Mouse (Mus musculus): ENCODE data around the gene D11Wsu47e. TPM values are rescaled to one million over a fixed set of nuclear protein-coding genes. Genes with fewer than 3 reads are reported as not detected.
A peak's percentile ranks its signal among the peaks of the same experiment; 100 is the strongest.

D11Wsu47e gene
- polyA plus RNA-seq, 1 experiment, result 13.6 TPM

- H3K36me3 ChIP-seq (ENCODE audit: control insufficient read depth, insufficient read depth, low read length), result no peaks in the 10 kb centered on the region
- H3K4me1 ChIP-seq (replicated peaks; ENCODE audit: control insufficient read depth, insufficient read depth, low read length), result peaks cover 22% of the 10 kb centered on the region
- TF ChIP-seq CTCF (IDR thresholded peaks at IDR 0.05; ENCODE audit: borderline replicate concordance, control insufficient read depth, extremely low read depth, insufficient read depth, low read length, poor library complexity) (no peak), POLR2A (IDR thresholded peaks at IDR 0.05; ENCODE audit: control insufficient read depth, extremely low read depth, insufficient read depth, low read length, poor library complexity) (no peak)
- WGBS, result 96% methylated on average over 19 of the region's 19 CpGs
- no peak for DNase-seq
- no peak overlapping the region for H3K27ac ChIP-seq (ENCODE audit: control insufficient read depth, insufficient read depth, low read length)
- no peak overlapping the region for H3K4me3 ChIP-seq (ENCODE audit: control insufficient read depth, insufficient read depth, low read length)
- no peaks in the 10 kb centered on the region for H3K27me3 ChIP-seq (ENCODE audit: control insufficient read depth, insufficient read depth, low read length)
Observed at GRCm38 (mm10) chr11:113708629-113709213, 24.5 kb downstream of the D11Wsu47e start.

GRCm38 (mm10) chr11:113709272-113709671 lies 25.1 kb downstream of the D11Wsu47e start:
- Histone ChIP-seq H3K4me1 (replicated peaks; ENCODE audit: control insufficient read depth, insufficient read depth, low read length) (peaks cover 22% of the 10 kb centered on the region), H3K27ac (ENCODE audit: control insufficient read depth, insufficient read depth, low read length) (no peak overlapping the region), H3K27me3 (ENCODE audit: control insufficient read depth, insufficient read depth, low read length) (no peaks in the 10 kb centered on the region), H3K36me3 (ENCODE audit: control insufficient read depth, insufficient read depth, low read length) (no peaks in the 10 kb centered on the region), H3K4me3 (ENCODE audit: control insufficient read depth, insufficient read depth, low read length) (no peak overlapping the region)
- DNase-seq, result no peak
- WGBS, result 81% methylated on average over 15 of the region's 15 CpGs
- no peak for TF ChIP-seq CTCF (IDR thresholded peaks at IDR 0.05; ENCODE audit: borderline replicate concordance, control insufficient read depth, extremely low read depth, insufficient read depth, low read length, poor library complexity)
- no peak for TF ChIP-seq POLR2A (IDR thresholded peaks at IDR 0.05; ENCODE audit: control insufficient read depth, extremely low read depth, insufficient read depth, low read length, poor library complexity)

- TF ChIP-seq POLR2A (IDR thresholded peaks at IDR 0.05; ENCODE audit: control insufficient read depth, extremely low read depth, insufficient read depth, low read length, poor library complexity) (no peak), CTCF (IDR thresholded peaks at IDR 0.05; ENCODE audit: borderline replicate concordance, control insufficient read depth, extremely low read depth, insufficient read depth, low read length, poor library complexity) (no peak)
- 33% methylated on average over 11 of the region's 11 CpGs for WGBS
- peak within 1 kb of the TSS; percentile 65 for H3K27ac ChIP-seq (ENCODE audit: control insufficient read depth, insufficient read depth, low read length)
- H3K36me3 ChIP-seq (ENCODE audit: control insufficient read depth, insufficient read depth, low read length), result no peaks in the 10 kb centered on the region
- peak; percentile 66 for DNase-seq
- no peak within 1 kb of the TSS for H3K4me3 ChIP-seq (ENCODE audit: control insufficient read depth, insufficient read depth, low read length)
- H3K27me3 ChIP-seq (ENCODE audit: control insufficient read depth, insufficient read depth, low read length), result no peaks in the 10 kb centered on the region
- peaks cover 22% of the 10 kb centered on the region for H3K4me1 ChIP-seq (replicated peaks; ENCODE audit: control insufficient read depth, insufficient read depth, low read length)
Observed at GRCm38 (mm10) chr11:113709731-113710256, 25.6 kb downstream of the D11Wsu47e start, which contains the start of gene Cpsf4l. Cpsf4l (minus strand) TSS chr11:113710017.

- Histone ChIP-seq H3K4me3 (ENCODE audit: control insufficient read depth, insufficient read depth, low read length) (no peak overlapping the region), H3K36me3 (ENCODE audit: control insufficient read depth, insufficient read depth, low read length) (no peaks in the 10 kb centered on the region), H3K4me1 (replicated peaks; ENCODE audit: control insufficient read depth, insufficient read depth, low read length) (peaks cover 25% of the 10 kb centered on the region), H3K27me3 (ENCODE audit: control insufficient read depth, insufficient read depth, low read length) (no peaks in the 10 kb centered on the region), H3K27ac (ENCODE audit: control insufficient read depth, insufficient read depth, low read length) (peak overlapping the region; percentile 65)
- DNase-seq, result peak; percentile 28
- TF ChIP-seq POLR2A (IDR thresholded peaks at IDR 0.05; ENCODE audit: control insufficient read depth, extremely low read depth, insufficient read depth, low read length, poor library complexity), result no peak
- 16% methylated on average over 10 of the region's 10 CpGs for WGBS
Observed at GRCm38 (mm10) chr11:113710257-113710777, 26.1 kb downstream of the D11Wsu47e start.

- Histone ChIP-seq H3K27ac (ENCODE audit: control insufficient read depth, insufficient read depth, low read length) (no peak overlapping the region), H3K36me3 (ENCODE audit: control insufficient read depth, insufficient read depth, low read length) (no peaks in the 10 kb centered on the region), H3K4me1 (replicated peaks; ENCODE audit: control insufficient read depth, insufficient read depth, low read length) (peaks cover 30% of the 10 kb centered on the region), H3K4me3 (ENCODE audit: control insufficient read depth, insufficient read depth, low read length) (no peak overlapping the region), H3K27me3 (ENCODE audit: control insufficient read depth, insufficient read depth, low read length) (no peaks in the 10 kb centered on the region)
- DNase-seq, result no peak
- WGBS, result 100% methylated on average over 1 of the region's 1 CpGs
- TF ChIP-seq POLR2A (IDR thresholded peaks at IDR 0.05; ENCODE audit: control insufficient read depth, extremely low read depth, insufficient read depth, low read length, poor library complexity) (no peak), CTCF (IDR thresholded peaks at IDR 0.05; ENCODE audit: borderline replicate concordance, control insufficient read depth, extremely low read depth, insufficient read depth, low read length, poor library complexity) (no peak)
Observed at GRCm38 (mm10) chr11:113711061-113711460, 26.8 kb downstream of the D11Wsu47e start.

GRCm38 (mm10) chr11:113715078-113715674 lies 31.0 kb downstream of the D11Wsu47e start:
- DNase-seq, result peak; percentile 44
- TF ChIP-seq CTCF (IDR thresholded peaks at IDR 0.05; ENCODE audit: borderline replicate concordance, control insufficient read depth, extremely low read depth, insufficient read depth, low read length, poor library complexity) (no peak), POLR2A (IDR thresholded peaks at IDR 0.05; ENCODE audit: control insufficient read depth, extremely low read depth, insufficient read depth, low read length, poor library complexity) (no peak)
- Histone ChIP-seq H3K27me3 (ENCODE audit: control insufficient read depth, insufficient read depth, low read length) (no peaks in the 10 kb centered on the region), H3K4me1 (replicated peaks; ENCODE audit: control insufficient read depth, insufficient read depth, low read length) (peaks cover 20% of the 10 kb centered on the region), H3K36me3 (ENCODE audit: control insufficient read depth, insufficient read depth, low read length) (no peaks in the 10 kb centered on the region), H3K4me3 (ENCODE audit: control insufficient read depth, insufficient read depth, low read length) (no peak overlapping the region), H3K27ac (ENCODE audit: control insufficient read depth, insufficient read depth, low read length) (no peak overlapping the region)
- WGBS, result 87% methylated on average over 7 of the region's 7 CpGs

Data from thymus, adult 2 months (tissue).